Mouse (Mus musculus): Measurements from ENCODE around the gene Rassf1. TPM values are rescaled to one million over a fixed set of nuclear protein-coding genes. Genes with fewer than 3 reads are reported as not detected.

Rassf1 gene
- total and polyA plus RNA-seq, 3 experiments = 11.6 to 17.7 (median 15.3) TPM

DNA sequence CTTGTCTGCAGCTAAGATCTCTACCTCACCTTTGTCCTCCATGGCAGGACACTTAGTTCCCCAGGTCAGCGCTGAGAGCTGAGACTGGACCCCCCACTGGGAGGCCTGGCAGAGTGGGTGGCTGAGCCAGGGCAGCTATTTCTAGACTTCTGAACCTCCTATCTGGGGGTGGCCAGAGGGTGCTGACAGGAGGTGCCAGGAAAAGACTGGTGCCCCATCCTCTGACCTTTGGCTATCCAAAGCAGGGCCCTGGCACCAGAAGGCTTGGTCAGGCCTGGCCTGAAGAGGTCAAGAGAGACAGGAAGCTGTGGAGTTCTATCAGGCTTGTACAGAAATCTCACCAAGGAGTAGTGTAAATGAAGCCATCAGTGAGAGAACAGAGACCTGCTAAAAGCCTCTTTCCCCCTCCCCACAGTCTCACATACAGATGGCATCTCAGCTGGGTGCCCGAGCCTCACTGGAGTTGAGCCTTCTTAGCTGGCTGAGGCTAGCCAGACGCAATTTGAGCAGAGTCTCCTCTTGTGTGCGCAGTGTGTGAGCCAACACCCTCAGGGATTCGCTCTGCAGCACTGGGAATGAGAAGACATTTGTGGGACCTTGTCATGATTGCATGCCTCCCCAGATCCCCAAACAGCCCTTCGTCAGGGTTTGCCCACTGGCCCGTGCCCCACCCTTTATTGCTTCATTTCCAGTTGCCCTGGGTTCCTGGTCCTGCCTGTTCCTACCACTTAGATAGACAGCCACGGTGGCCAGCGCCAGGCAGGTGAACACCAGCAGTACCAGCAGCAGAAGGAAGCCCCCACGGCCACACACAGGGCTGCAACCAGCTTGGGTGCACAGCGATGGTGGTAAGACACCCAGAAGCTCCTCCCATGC lies 42.0 kb downstream of the Rassf1 start:
- in situ Hi-C loops (cut with MboI; ENCODE audit: low pct_ligation_motif_present, low pct_unique_long_range_greater_than_20kb, low sequenced_read_pairs) = no loop called here
- peaks cover 44 to 92% of the 10 kb centered on the region in 2 experiments for H3K36me3 ChIP-seq (replicated peaks in 1 of 2; ENCODE audit: control insufficient read depth in 1 of 2, insufficient read depth in 1 of 2, low read length in 1 of 2)

DNA sequence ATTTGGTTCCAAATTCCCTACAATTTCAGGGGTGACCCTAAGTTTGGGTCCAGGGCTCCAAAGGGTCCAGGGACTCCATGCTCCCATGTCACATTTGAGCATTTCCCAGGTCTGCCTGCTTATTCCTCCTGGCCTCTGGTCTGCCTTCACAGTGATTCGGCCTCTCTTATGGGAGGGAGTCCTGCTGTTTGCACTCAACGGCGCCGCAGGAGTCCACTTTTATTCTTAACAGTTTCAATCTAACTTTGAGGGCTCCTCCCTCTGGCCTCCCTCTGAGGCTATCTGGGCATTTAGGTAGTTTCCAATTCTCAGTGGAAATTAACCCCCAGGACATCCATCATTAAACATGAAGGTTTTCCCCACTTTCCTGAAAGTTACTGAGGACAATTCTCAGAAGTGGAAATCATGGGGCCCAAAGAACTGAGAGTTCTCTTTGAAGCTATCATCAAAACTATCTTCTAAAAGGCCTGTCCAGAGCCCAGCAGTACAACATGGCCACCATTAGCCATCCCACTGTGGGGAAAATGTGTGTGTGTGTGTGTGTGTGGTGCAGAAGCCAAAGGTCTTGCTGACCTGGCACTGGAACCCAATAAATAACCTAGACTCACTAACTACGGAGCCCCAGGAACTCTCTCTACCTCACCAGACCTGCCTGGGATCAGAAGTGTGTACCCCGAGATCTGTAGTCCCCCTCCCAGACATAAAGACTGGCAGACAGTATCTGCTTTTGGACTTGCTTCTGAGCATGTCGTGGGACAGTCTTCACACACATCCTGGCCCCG lies 43.1 kb downstream of the Rassf1 start:
- DNase-seq (ENCODE audit: extremely low read depth) = no peak
- peaks cover under 1% of the 10 kb centered on the region for H3K79me2 ChIP-seq (replicated peaks; ENCODE audit: control insufficient read depth, extremely low read depth, insufficient read depth, poor library complexity, severe bottlenecking)
- H3K27me3 ChIP-seq (replicated peaks) = no peaks in the 10 kb centered on the region
- in situ Hi-C loops (cut with MboI; ENCODE audit: low pct_ligation_motif_present, low pct_unique_long_range_greater_than_20kb, low sequenced_read_pairs) = no loop called here
- no peak overlapping the region for H3K4me2 ChIP-seq (ENCODE audit: insufficient read depth, low read depth, poor library complexity, severe bottlenecking)
- no peak for TF ChIP-seq MYC (IDR thresholded peaks at IDR 0.05; ENCODE audit: low read depth, low read length)
- TF ChIP-seq ZC3H11A (IDR thresholded peaks at IDR 0.05; ENCODE audit: low read depth, low read length) = no peak
- no peak for TF ChIP-seq RCOR1 (conservative IDR thresholded peaks at IDR 0.05; ENCODE audit: low read depth, low read length)
- TF ChIP-seq ZMIZ1 (IDR thresholded peaks at IDR 0.05; ENCODE audit: low read depth, low read length) = no peak
- TF ChIP-seq CHD2 (IDR thresholded peaks at IDR 0.05; ENCODE audit: low read length) = no peak
- no peak for TF ChIP-seq RAD21 (IDR thresholded peaks at IDR 0.05; ENCODE audit: low read depth, low read length)
- no peak for TF ChIP-seq ZKSCAN1 (IDR thresholded peaks at IDR 0.05; ENCODE audit: borderline replicate concordance, low read depth, low read length)
- no peak for TF ChIP-seq EP300 (IDR thresholded peaks at IDR 0.05; ENCODE audit: low read length)
- no peak for TF ChIP-seq JUN (IDR thresholded peaks at IDR 0.05; ENCODE audit: insufficient read depth, low read depth, low read length)
- no peak for TF ChIP-seq KAT2A (IDR thresholded peaks at IDR 0.05; ENCODE audit: insufficient replicate concordance, low read length)
- TF ChIP-seq HCFC1 (IDR thresholded peaks at IDR 0.05; ENCODE audit: low read depth, low read length) = no peak
- no peak for TF ChIP-seq SIN3A (IDR thresholded peaks at IDR 0.05; ENCODE audit: low read length)
- no peak for TF ChIP-seq BHLHE40 (IDR thresholded peaks at IDR 0.05; ENCODE audit: low read depth, low read length)
- no peak for TF ChIP-seq PAX5 (IDR thresholded peaks at IDR 0.05; ENCODE audit: low read length)
- no peak for TF ChIP-seq POLR2AphosphoS2 (IDR thresholded peaks at IDR 0.05; ENCODE audit: low read depth, low read length)
- no peak overlapping the region for H3K9ac ChIP-seq (ENCODE audit: insufficient read depth, low read depth)
- H3K27ac ChIP-seq (ENCODE audit: insufficient read depth, low read depth) = no peak overlapping the region
- peaks cover 48 to 96% of the 10 kb centered on the region in 2 experiments for H3K36me3 ChIP-seq (replicated peaks in 1 of 2; ENCODE audit: control insufficient read depth in 1 of 2, insufficient read depth in 1 of 2, low read length in 1 of 2)
- dilution Hi-C loops (cut with MboI; ENCODE audit: extremely low pct_ligation_motif_present, extremely low pct_unique_long_range_greater_than_20kb, low sequenced_read_pairs) = no loop called here
- H3K4me1 ChIP-seq (ENCODE audit: control insufficient read depth in 1 of 2, insufficient read depth in 2 of 2) = peaks cover 0 to 4% of the 10 kb centered on the region in 2 experiments; a peak in 2 of 4 replicates
- no peaks in the 10 kb centered on the region for H3K9me3 ChIP-seq (replicated peaks; ENCODE audit: low read length)
- no peak overlapping the region for H3K4me3 ChIP-seq (replicated peaks in 1 of 3; ENCODE audit: low read depth in 2 of 3, low read length in 2 of 3, poor library complexity in 1 of 3)

More for the DNA sequence above, 42.0 kb downstream of the Rassf1 start:
- peaks cover 12% of the 10 kb centered on the region for H3K79me2 ChIP-seq (replicated peaks; ENCODE audit: control insufficient read depth, extremely low read depth, insufficient read depth, poor library complexity, severe bottlenecking)
- H3K9me3 ChIP-seq (replicated peaks; ENCODE audit: low read length) = no peaks in the 10 kb centered on the region
- DNase-seq (ENCODE audit: extremely low read depth) = no peak
- TF ChIP-seq TBP (conservative IDR thresholded peaks at IDR 0.05; ENCODE audit: low read depth, low read length) (no peak), TCF12 (IDR thresholded peaks at IDR 0.05; ENCODE audit: low read depth, low read length) (no peak), ZMIZ1 (IDR thresholded peaks at IDR 0.05; ENCODE audit: low read depth, low read length) (no peak), E2F4 (IDR thresholded peaks at IDR 0.05; ENCODE audit: insufficient replicate concordance, low read depth, low read length) (no peak), MAZ (IDR thresholded peaks at IDR 0.05; ENCODE audit: low read depth, low read length) (no peak), MXI1 (IDR thresholded peaks at IDR 0.05; ENCODE audit: low read depth, low read length) (no peak), MYC (IDR thresholded peaks at IDR 0.05; ENCODE audit: low read depth, low read length) (no peak), NELFE (IDR thresholded peaks at IDR 0.05; ENCODE audit: low read depth, low read length) (no peak), SMC3 (IDR thresholded peaks at IDR 0.05; ENCODE audit: low read depth, low read length) (no peak), GABPA (IDR thresholded peaks at IDR 0.05; ENCODE audit: insufficient replicate concordance, low read depth, low read length) (no peak), EP300 (IDR thresholded peaks at IDR 0.05; ENCODE audit: low read length) (no peak), ETS1 (conservative IDR thresholded peaks at IDR 0.05; ENCODE audit: low read depth, low read length) (no peak), POLR2AphosphoS2 (IDR thresholded peaks at IDR 0.05; ENCODE audit: low read depth, low read length) (no peak), CTCF (conservative IDR thresholded peaks at IDR 0.05 in 1 of 2, IDR thresholded peaks at IDR 0.05 in 1 of 2; ENCODE audit: low read depth in 2 of 2, low read length in 2 of 2) (no peak)
- no peak overlapping the region for H3K9ac ChIP-seq (ENCODE audit: insufficient read depth, low read depth)
- H3K27ac ChIP-seq (ENCODE audit: insufficient read depth, low read depth) = no peak overlapping the region
- peaks cover 3 to 13% of the 10 kb centered on the region in 2 experiments; a peak in 3 of 4 replicates for H3K4me1 ChIP-seq (ENCODE audit: control insufficient read depth in 1 of 2, insufficient read depth in 2 of 2)
- no peak overlapping the region for H3K4me2 ChIP-seq (ENCODE audit: insufficient read depth, low read depth, poor library complexity, severe bottlenecking)
- H3K4me3 ChIP-seq (replicated peaks in 1 of 3; ENCODE audit: low read depth in 2 of 3, low read length in 2 of 3, poor library complexity in 1 of 3) = no peak overlapping the region
- H3K27me3 ChIP-seq (replicated peaks) = no peaks in the 10 kb centered on the region
- dilution Hi-C loops (cut with MboI; ENCODE audit: extremely low pct_ligation_motif_present, extremely low pct_unique_long_range_greater_than_20kb, low sequenced_read_pairs) = no loop called here
